ENCODE assay signal across 8 mouse cellular contexts in genomic region chr6:137142796-137143195, GRCm38 (mm10). TPM values are rescaled to one million over a fixed set of nuclear protein-coding genes. Genes with fewer than 3 reads are reported as not detected.
DNase-seq lines count a peak whose midpoint lies in the region; ATAC-seq lines count a peak whose summit lies in the region.

No protein-coding gene starts in this region.

- no peaks in the 10 kb centered on the region for H3K36me3 ChIP-seq in heart, embryonic 12.5 days
- no peaks in the 10 kb centered on the region for H3K36me3 ChIP-seq in limb, embryonic 15.5 days
- H3K36me3 ChIP-seq in neural tube, embryonic 11.5 days (ENCODE audit: control insufficient read depth, insufficient read depth, low read length) = no peaks in the 10 kb centered on the region

- H3K4me3 ChIP-seq in heart, embryonic 12.5 days = peak overlapping the region; percentile 37
- H3K4me3 ChIP-seq in limb, embryonic 15.5 days = peak overlapping the region; percentile 25
- 0 out of 2 replicates have a peak overlapping the region, but pooled peaks have one; percentile 10 for H3K4me3 ChIP-seq in neural tube, embryonic 11.5 days (ENCODE audit: low read depth, low read length)

- no peaks in the 10 kb centered on the region for H3K9me3 ChIP-seq in heart, embryonic 12.5 days (replicated peaks)
- no peaks in the 10 kb centered on the region for H3K9me3 ChIP-seq in limb, embryonic 15.5 days
- no peaks in the 10 kb centered on the region for H3K9me3 ChIP-seq in neural tube, embryonic 11.5 days (ENCODE audit: control insufficient read depth, low read length)

- DNase-seq in heart, adult 18-20 months = peak; percentile 9 to 29
- DNase-seq in heart, postnatal 14 days = no peak
- DNase-seq in neural tube, embryonic 11.5 days (ENCODE audit: low spot score) = no peak
- no peak for DNase-seq in urinary bladder, postnatal 10 days (ENCODE audit: low spot score)
- DNase-seq in gastrocnemius, postnatal 10 days = no peak

- intact Hi-C loops in heart, postnatal 14 days (cut with DNase I) = no loop called here

- peak overlapping the region; percentile 69; the same call in 1 of the 2 replicates for H3K9ac ChIP-seq in heart, embryonic 12.5 days
- no peak overlapping the region for H3K9ac ChIP-seq in limb, embryonic 15.5 days
- peak overlapping the region; percentile 26 for H3K9ac ChIP-seq in neural tube, embryonic 11.5 days (ENCODE audit: low read length)

- H3K4me1 ChIP-seq in heart, embryonic 12.5 days (replicated peaks) = peaks cover 47% of the 10 kb centered on the region
- H3K4me1 ChIP-seq in limb, embryonic 15.5 days = 0 out of 2 replicates have a peak, but pooled peaks cover 6% of the 10 kb centered on the region
- H3K4me1 ChIP-seq in neural tube, embryonic 11.5 days (ENCODE audit: control insufficient read depth, insufficient read depth, low read length) = peaks cover 2% of the 10 kb centered on the region; the same call in 1 of the 2 replicates

- H3K27me3 ChIP-seq in heart, embryonic 12.5 days (replicated peaks) = no peaks in the 10 kb centered on the region
- no peaks in the 10 kb centered on the region for H3K27me3 ChIP-seq in limb, embryonic 15.5 days
- H3K27me3 ChIP-seq in neural tube, embryonic 11.5 days (ENCODE audit: control insufficient read depth, insufficient read depth, low read length) = no peaks in the 10 kb centered on the region

- WGBS in heart, embryonic 12.5 days = 1% methylated on average over 8 of the region's 11 CpGs
- WGBS in limb, embryonic 15.5 days = under 1% methylated on average over 11 of the region's 11 CpGs
- WGBS in neural tube, embryonic 11.5 days = 0% methylated on average over 10 of the region's 11 CpGs

- peak overlapping the region; percentile 76 for H3K27ac ChIP-seq in heart, embryonic 12.5 days (ENCODE audit: poor library complexity, severe bottlenecking)
- peak overlapping the region; percentile 61 for H3K27ac ChIP-seq in limb, embryonic 15.5 days
- no peak overlapping the region for H3K27ac ChIP-seq in neural tube, embryonic 11.5 days (ENCODE audit: low read depth, low read length)

- peak; percentile 56 for ATAC-seq in heart, embryonic 12.5 days (ENCODE audit: insufficient number of reproducible peaks, low FRiP score)
- ATAC-seq in limb, embryonic 15.5 days (ENCODE audit: insufficient number of reproducible peaks, low FRiP score, low TSS enrichment, low read depth) = 0 out of 2 replicates have a peak, but pooled peaks have one; percentile 45
- ATAC-seq in neural tube, embryonic 11.5 days (ENCODE audit: insufficient read depth, low FRiP score, low TSS enrichment) = peak; percentile 75
- no peak for ATAC-seq in inflammation-experienced regulatory T-cells, adult 6 months

- H3K4me2 ChIP-seq in heart, embryonic 12.5 days = peak overlapping the region; percentile 72
- H3K4me2 ChIP-seq in limb, embryonic 15.5 days = peak overlapping the region; percentile 39
- H3K4me2 ChIP-seq in neural tube, embryonic 11.5 days (ENCODE audit: low read depth) = peak overlapping the region; percentile 41

RNA-seq across cellular contexts. Expression of gene Rerg, which starts 27.5 kb away (rescaled TPM):
- 1 to 10 TPM; 3.1 to 3.8 TPM for total RNA-seq in heart, adult 18-20 months (2021)
- total RNA-seq in heart, postnatal 14 days (2021) = 1 to 10 TPM; 7.4 to 7.5 TPM
- polyA plus RNA-seq in heart, embryonic 12.5 days (2016; fragmentation: Nextera tagmentation; extraction: Ambion mirVana) = 4.4 and 6.6 TPM in 2 replicates
- 34.6 and 39.4 TPM in 2 replicates for polyA plus RNA-seq in limb, embryonic 15.5 days (2015; fragmentation: Nextera tagmentation; extraction: Ambion mirVana)
- polyA plus RNA-seq in neural tube, embryonic 11.5 days (2014; fragmentation: Nextera tagmentation; extraction: Ambion mirVana) = 0.88 and 1.3 TPM in 2 replicates
- not detected for polyA plus RNA-seq in inflammation-experienced regulatory T-cells, adult 6 months (2017; shearing (Covaris generic))
- total RNA-seq in gastrocnemius, postnatal 10 days (2021) = 1 to 10 TPM; 2.8 to 3.8 TPM

Comparison
In these comparisons a context has a peak if more than half of its experiments do, and no peak if none do; other contexts are left out.
1. DNase-seq: peak in heart, adult 18-20 months (2 of 2); none in heart, postnatal 14 days (0 of 2), neural tube, embryonic 11.5 days (single experiment), urinary bladder, postnatal 10 days (single experiment) and gastrocnemius, postnatal 10 days (single experiment).
2. Peak in every context shown above with its lines, with median percentiles within 50 percentile points of each other: H3K4me2 ChIP-seq and H3K4me3 ChIP-seq.